Mouse (Mus musculus): ENCODE measurements at regions not wholly inside any gene's neighbourhood (a gene's known extent, or its start where the extent isn't known, plus 50 kb on each side); places are given as distances from the start of the nearest gene placed in this dataset.

- Histone ChIP-seq H3K27ac (ENCODE audit: low read depth, low read length) (no peak overlapping the region), H3K27me3 (ENCODE audit: control insufficient read depth, insufficient read depth, low read length) (no peaks in the 10 kb centered on the region), H3K4me1 (ENCODE audit: control insufficient read depth, insufficient read depth, low read length) (no peaks in the 10 kb centered on the region), H3K9ac (ENCODE audit: low read depth, low read length) (no peak overlapping the region), H3K36me3 (ENCODE audit: control insufficient read depth, insufficient read depth, low read length) (no peaks in the 10 kb centered on the region), H3K4me2 (replicated peaks; ENCODE audit: low read depth, low read length) (no peak overlapping the region), H3K9me3 (ENCODE audit: control insufficient read depth, low read length) (no peaks in the 10 kb centered on the region), H3K4me3 (ENCODE audit: low read length) (no peak overlapping the region)
- ATAC-seq (ENCODE audit: low FRiP score, low TSS enrichment), result no peak
- WGBS, result 95% methylated on average over 2 of the region's 2 CpGs
Observed at GRCm38 (mm10) chr5:119335211-119335610, 335.3 kb upstream of the Tbx3 start.

- no peaks in the 10 kb centered on the region for H3K4me1 ChIP-seq (ENCODE audit: control insufficient read depth, insufficient read depth, low read length)
- no peak for ATAC-seq (ENCODE audit: low FRiP score, low TSS enrichment)
- H3K27me3 ChIP-seq (ENCODE audit: control insufficient read depth, insufficient read depth, low read length), result no peaks in the 10 kb centered on the region
- 75% methylated on average over 6 of the region's 6 CpGs for WGBS
- no peaks in the 10 kb centered on the region for H3K9me3 ChIP-seq (ENCODE audit: control insufficient read depth, low read length)
- no peak overlapping the region for H3K4me2 ChIP-seq (replicated peaks; ENCODE audit: low read depth, low read length)
- H3K4me3 ChIP-seq (ENCODE audit: low read length), result no peak overlapping the region
- no peak overlapping the region for H3K9ac ChIP-seq (ENCODE audit: low read depth, low read length)
- no peak overlapping the region for H3K27ac ChIP-seq (ENCODE audit: low read depth, low read length)
- H3K36me3 ChIP-seq (ENCODE audit: control insufficient read depth, insufficient read depth, low read length), result no peaks in the 10 kb centered on the region
Observed at GRCm38 (mm10) chr5:119335979-119336378, 334.5 kb upstream of the Tbx3 start.

GRCm38 (mm10) chr5:119337739-119338138 lies 332.7 kb upstream of the Tbx3 start:
- Histone ChIP-seq H3K4me3 (ENCODE audit: low read length) (no peak overlapping the region), H3K36me3 (ENCODE audit: control insufficient read depth, insufficient read depth, low read length) (no peaks in the 10 kb centered on the region), H3K9me3 (ENCODE audit: control insufficient read depth, low read length) (no peaks in the 10 kb centered on the region), H3K27me3 (ENCODE audit: control insufficient read depth, insufficient read depth, low read length) (no peaks in the 10 kb centered on the region), H3K27ac (ENCODE audit: low read depth, low read length) (no peak overlapping the region), H3K4me2 (replicated peaks; ENCODE audit: low read depth, low read length) (no peak overlapping the region), H3K4me1 (ENCODE audit: control insufficient read depth, insufficient read depth, low read length) (no peaks in the 10 kb centered on the region), H3K9ac (ENCODE audit: low read depth, low read length) (no peak overlapping the region)
- WGBS, result 79% methylated on average over 4 of the region's 4 CpGs
- no peak for ATAC-seq (ENCODE audit: low FRiP score, low TSS enrichment)

- Histone ChIP-seq H3K27ac (ENCODE audit: low read depth, low read length) (no peak overlapping the region), H3K9me3 (ENCODE audit: control insufficient read depth, low read length) (no peaks in the 10 kb centered on the region), H3K4me3 (ENCODE audit: low read length) (no peak overlapping the region), H3K9ac (ENCODE audit: low read depth, low read length) (no peak overlapping the region), H3K36me3 (ENCODE audit: control insufficient read depth, insufficient read depth, low read length) (no peaks in the 10 kb centered on the region), H3K4me1 (ENCODE audit: control insufficient read depth, insufficient read depth, low read length) (no peaks in the 10 kb centered on the region), H3K4me2 (replicated peaks; ENCODE audit: low read depth, low read length) (no peak overlapping the region), H3K27me3 (ENCODE audit: control insufficient read depth, insufficient read depth, low read length) (no peaks in the 10 kb centered on the region)
- WGBS, result 94% methylated on average over 6 of the region's 6 CpGs
- ATAC-seq (ENCODE audit: low FRiP score, low TSS enrichment), result no peak
Observed at GRCm38 (mm10) chr5:119338711-119339110, 331.8 kb upstream of the Tbx3 start.

GRCm38 (mm10) chr5:119348303-119348702 lies 322.2 kb upstream of the Tbx3 start:
- H3K36me3 ChIP-seq (ENCODE audit: control insufficient read depth, insufficient read depth, low read length), result no peaks in the 10 kb centered on the region
- H3K4me3 ChIP-seq (ENCODE audit: low read length), result no peak overlapping the region
- H3K4me1 ChIP-seq (ENCODE audit: control insufficient read depth, insufficient read depth, low read length), result no peaks in the 10 kb centered on the region
- no peak overlapping the region for H3K4me2 ChIP-seq (replicated peaks; ENCODE audit: low read depth, low read length)
- H3K9ac ChIP-seq (ENCODE audit: low read depth, low read length), result no peak overlapping the region
- no peaks in the 10 kb centered on the region for H3K27me3 ChIP-seq (ENCODE audit: control insufficient read depth, insufficient read depth, low read length)
- 50% methylated on average over 4 of the region's 4 CpGs for WGBS
- no peak overlapping the region for H3K27ac ChIP-seq (ENCODE audit: low read depth, low read length)
- H3K9me3 ChIP-seq (ENCODE audit: control insufficient read depth, low read length), result no peaks in the 10 kb centered on the region
- no peak for ATAC-seq (ENCODE audit: low FRiP score, low TSS enrichment)

GRCm38 (mm10) chr5:119349395-119349794 lies 321.1 kb upstream of the Tbx3 start:
- H3K36me3 ChIP-seq (ENCODE audit: control insufficient read depth, insufficient read depth, low read length), result no peaks in the 10 kb centered on the region
- H3K9me3 ChIP-seq (ENCODE audit: control insufficient read depth, low read length), result no peaks in the 10 kb centered on the region
- no peak overlapping the region for H3K9ac ChIP-seq (ENCODE audit: low read depth, low read length)
- H3K4me2 ChIP-seq (replicated peaks; ENCODE audit: low read depth, low read length), result no peak overlapping the region
- H3K4me3 ChIP-seq (ENCODE audit: low read length), result no peak overlapping the region
- no peak for ATAC-seq (ENCODE audit: low FRiP score, low TSS enrichment)
- no peak overlapping the region for H3K27ac ChIP-seq (ENCODE audit: low read depth, low read length)
- H3K27me3 ChIP-seq (ENCODE audit: control insufficient read depth, insufficient read depth, low read length), result no peaks in the 10 kb centered on the region
- no peaks in the 10 kb centered on the region for H3K4me1 ChIP-seq (ENCODE audit: control insufficient read depth, insufficient read depth, low read length)
- WGBS, result 65% methylated on average over 6 of the region's 6 CpGs

GRCm38 (mm10) chr5:119350325-119350915 lies 320.0 kb upstream of the Tbx3 start:
- WGBS, result 23% methylated on average over 8 of the region's 8 CpGs
- no peak overlapping the region for H3K4me3 ChIP-seq (ENCODE audit: low read length)
- no peak for ATAC-seq (ENCODE audit: low FRiP score, low TSS enrichment)

GRCm38 (mm10) chr5:119355471-119355870 lies 315.0 kb upstream of the Tbx3 start:
- Histone ChIP-seq H3K9me3 (ENCODE audit: control insufficient read depth, low read length) (no peaks in the 10 kb centered on the region), H3K27ac (ENCODE audit: low read depth, low read length) (no peak overlapping the region), H3K4me1 (ENCODE audit: control insufficient read depth, insufficient read depth, low read length) (0 out of 2 replicates have a peak, but pooled peaks cover 7% of the 10 kb centered on the region), H3K4me2 (replicated peaks; ENCODE audit: low read depth, low read length) (no peak overlapping the region), H3K27me3 (ENCODE audit: control insufficient read depth, insufficient read depth, low read length) (no peaks in the 10 kb centered on the region), H3K36me3 (ENCODE audit: control insufficient read depth, insufficient read depth, low read length) (no peaks in the 10 kb centered on the region), H3K9ac (ENCODE audit: low read depth, low read length) (no peak overlapping the region), H3K4me3 (ENCODE audit: low read length) (no peak overlapping the region)
- 91% methylated on average over 10 of the region's 10 CpGs for WGBS
- no peak for ATAC-seq (ENCODE audit: low FRiP score, low TSS enrichment)

More at GRCm38 (mm10) chr5:119350325-119350915, 320.0 kb upstream of the Tbx3 start:
- no peaks in the 10 kb centered on the region for H3K27me3 ChIP-seq (ENCODE audit: control insufficient read depth, insufficient read depth, low read length)
- no peaks in the 10 kb centered on the region for H3K9me3 ChIP-seq (ENCODE audit: control insufficient read depth, low read length)
- no peak overlapping the region for H3K9ac ChIP-seq (ENCODE audit: low read depth, low read length)
- H3K4me1 ChIP-seq (ENCODE audit: control insufficient read depth, insufficient read depth, low read length), result no peaks in the 10 kb centered on the region
- no peak overlapping the region for H3K27ac ChIP-seq (ENCODE audit: low read depth, low read length)
- no peak overlapping the region for H3K4me2 ChIP-seq (replicated peaks; ENCODE audit: low read depth, low read length)
- no peaks in the 10 kb centered on the region for H3K36me3 ChIP-seq (ENCODE audit: control insufficient read depth, insufficient read depth, low read length)

- WGBS, result 30% methylated on average over 5 of the region's 5 CpGs
- 0 out of 2 replicates have a peak, but pooled peaks cover 7% of the 10 kb centered on the region for H3K4me1 ChIP-seq (ENCODE audit: control insufficient read depth, insufficient read depth, low read length)
Observed at GRCm38 (mm10) chr5:119356051-119356450, 314.4 kb upstream of the Tbx3 start.

More at GRCm38 (mm10) chr5:119356051-119356450, 314.4 kb upstream of the Tbx3 start:
- H3K4me2 ChIP-seq (replicated peaks; ENCODE audit: low read depth, low read length), result no peak overlapping the region
- H3K9me3 ChIP-seq (ENCODE audit: control insufficient read depth, low read length), result no peaks in the 10 kb centered on the region
- ATAC-seq (ENCODE audit: low FRiP score, low TSS enrichment), result no peak
- no peaks in the 10 kb centered on the region for H3K27me3 ChIP-seq (ENCODE audit: control insufficient read depth, insufficient read depth, low read length)
- H3K4me3 ChIP-seq (ENCODE audit: low read length), result no peak overlapping the region
- H3K27ac ChIP-seq (ENCODE audit: low read depth, low read length), result no peak overlapping the region
- no peak overlapping the region for H3K9ac ChIP-seq (ENCODE audit: low read depth, low read length)
- no peaks in the 10 kb centered on the region for H3K36me3 ChIP-seq (ENCODE audit: control insufficient read depth, insufficient read depth, low read length)

Measured in kidney, embryonic 14.5 days (tissue).